Mouse (Mus musculus) left cerebral cortex, postnatal 36 days (tissue): ENCODE measurements around the gene Pdia5. TPM values are rescaled to one million over a fixed set of nuclear protein-coding genes. Genes with fewer than 3 reads are reported as not detected.

Source experiments
- DNase-seq, 2 experiments: peaks; one replicate each; pipeline ENCODE4 v3.0.0; 2021 to 2022; ENCODE audit warnings: low spot score in 2 of 2, mixed read lengths in 1 of 2
- intact Hi-C: fragments of 180-260 bp; cut with DNase I; formaldehyde crosslinking; loops from one replicate; pipeline ENCODE4 v1.15.1; 2025
- total RNA-seq, 2 experiments: library from RNA; stranded (reverse); gene quantifications; 2 replicates each; pipeline ENCODE4 v1.2.3; 2021

Pdia5 gene
- total RNA-seq, 2 experiments from 2014 or later, result 3.1 to 6.7 TPM

GRCm38 (mm10) chr16:35487056-35487455 is 3.6 kb downstream of the Pdia5 start:
- intact Hi-C loops, result no loop called here
- DNase-seq, result no peak

- intact Hi-C loops, result no loop called here
- DNase-seq, result no peak
These were observed 5.0 kb downstream of the Pdia5 start for GRCm38 (mm10) chr16:35485711-35486110.

GRCm38 (mm10) chr16:35484526-35485233 is 6.0 kb downstream of the Pdia5 start:
- intact Hi-C loops, result no loop called here
- no peak for DNase-seq

- DNase-seq, result no peak
- intact Hi-C loops, result no loop called here
These were observed 6.6 kb downstream of the Pdia5 start for GRCm38 (mm10) chr16:35484105-35484504.

- no peak for DNase-seq
- intact Hi-C loops, result no loop called here
These were observed 11.4 kb downstream of the Pdia5 start for GRCm38 (mm10) chr16:35479301-35479700.

- intact Hi-C loops, result no loop called here
- DNase-seq, result no peak
These were observed 13.4 kb downstream of the Pdia5 start for GRCm38 (mm10) chr16:35477273-35477672.

GRCm38 (mm10) chr16:35472569-35473275 is 18.0 kb downstream of the Pdia5 start:
- intact Hi-C loops, result no loop called here
- peak in 1 of 2 experiments; percentile 17 for DNase-seq

- intact Hi-C loops, result no loop called here
- DNase-seq, result no peak
These were observed 18.7 kb downstream of the Pdia5 start for GRCm38 (mm10) chr16:35471841-35472568.

GRCm38 (mm10) chr16:35470983-35471382 is 19.7 kb downstream of the Pdia5 start:
- intact Hi-C loops, result no loop called here
- DNase-seq, result no peak

- peak; percentile 24 to 33 for DNase-seq
- intact Hi-C loops, result no loop called here
These were observed 20.6 kb downstream of the Pdia5 start for GRCm38 (mm10) chr16:35470096-35470495.

- intact Hi-C loops, result no loop called here
- DNase-seq, result no peak
These were observed 21.7 kb downstream of the Pdia5 start for GRCm38 (mm10) chr16:35469016-35469415.

- DNase-seq, result no peak
- intact Hi-C loops, result no loop called here
These were observed 23.6 kb downstream of the Pdia5 start for GRCm38 (mm10) chr16:35467044-35467443.

GRCm38 (mm10) chr16:35465808-35466351 is 24.8 kb downstream of the Pdia5 start:
- DNase-seq, result no peak
- intact Hi-C loops, result no loop called here

- intact Hi-C loops, result no loop called here
- no peak for DNase-seq
These were observed 25.9 kb downstream of the Pdia5 start for GRCm38 (mm10) chr16:35464686-35465308.

GRCm38 (mm10) chr16:35463708-35464107 is 27.0 kb downstream of the Pdia5 start:
- DNase-seq, result no peak

GRCm38 (mm10) chr16:35462955-35463354 is 27.7 kb downstream of the Pdia5 start:
- DNase-seq, result no peak
- intact Hi-C loops, result no loop called here

More at GRCm38 (mm10) chr16:35463708-35464107, 27.0 kb downstream of the Pdia5 start:
- intact Hi-C loops, result no loop called here

GRCm38 (mm10) chr16:35459584-35459983 is 31.1 kb downstream of the Pdia5 start:
- no peak for DNase-seq
- intact Hi-C loops, result no loop called here

- intact Hi-C loops, result no loop called here
- DNase-seq, result no peak
These were observed 32.4 kb downstream of the Pdia5 start for GRCm38 (mm10) chr16:35458297-35458696.

- DNase-seq, result no peak
- intact Hi-C loops, result no loop called here
These were observed 33.2 kb downstream of the Pdia5 start for GRCm38 (mm10) chr16:35457488-35457887.

GRCm38 (mm10) chr16:35457011-35457419 is 33.7 kb downstream of the Pdia5 start:
- DNase-seq, result no peak
- intact Hi-C loops, result no loop called here
